Mouse (Mus musculus) cortical plate, adult 2 months (tissue): ENCODE data around the gene Gm44596.
"Not testable (repeated sequence)": the region's sequence is repeated elsewhere in the genome, so short reads cannot be mapped to it uniquely, and the experiment has no call there.

ENCODE experiments used
- CTCF ChIP-seq: fragments of 200-500 bp; IDR thresholded peaks from 2 replicates; pipeline ENCODE4 v1.5.1; 2011; ENCODE audit warnings: mild to moderate bottlenecking, control low read depth, low read length; ENCODE audit not compliant: insufficient read depth; ENCODE audit errors: extremely low read depth
- POLR2A ChIP-seq: fragments of 200-500 bp; IDR thresholded peaks from 2 replicates; pipeline ENCODE4 v1.6.1; 2011; ENCODE audit warnings: mild to moderate bottlenecking, low read length, control low read depth; ENCODE audit not compliant: insufficient read depth; ENCODE audit errors: extremely low read depth

GRCm38 (mm10) chr6:128380594-128381167 lies 5.4 kb downstream of the Gm44596 start:
- TF ChIP-seq POLR2A, CTCF: not testable (repeated sequence)
